Mouse (Mus musculus): ENCODE results near the gene Arhgef10l. TPM values are rescaled to one million over a fixed set of nuclear protein-coding genes. Genes with fewer than 3 reads are reported as not detected.

The Arhgef10l gene
- total RNA-seq, 2 experiments from 2014 or later, result 22.8 to 83.3 TPM

DNA sequence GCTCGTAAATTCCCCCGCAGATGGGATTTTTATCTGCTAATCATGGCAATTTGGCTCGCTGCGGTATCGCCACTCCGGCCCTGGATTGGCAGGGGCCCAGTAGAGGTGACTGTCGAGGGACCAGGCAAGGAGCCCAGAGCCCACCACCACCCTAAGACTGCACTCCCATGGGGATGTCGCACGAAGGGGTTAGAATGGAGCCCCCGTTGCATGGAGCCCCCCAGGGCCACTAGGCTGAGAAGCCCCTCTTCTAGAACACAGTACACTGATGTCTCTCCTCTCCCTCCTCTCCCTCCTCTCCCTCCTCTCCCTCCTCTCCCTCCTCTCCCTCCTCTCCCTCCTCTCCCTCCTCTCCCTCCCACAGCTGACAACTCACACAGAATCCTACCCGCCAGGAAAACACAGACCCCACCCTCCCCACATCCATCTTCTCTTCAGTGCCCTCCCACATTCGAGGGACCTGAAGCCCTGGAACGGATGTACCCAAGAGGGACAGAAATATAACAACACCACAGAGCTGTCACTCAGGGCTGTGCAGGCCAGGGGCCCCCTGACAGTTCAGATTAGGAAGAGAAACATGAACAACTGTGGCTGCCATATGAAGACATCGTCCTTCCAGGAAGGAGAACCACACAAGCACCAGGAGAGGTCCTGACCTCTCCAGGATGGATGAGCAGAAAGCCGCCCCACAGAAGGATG is 185.3 kb downstream of the Arhgef10l start:
- ATAC-seq (ENCODE audit: poor library complexity, severe bottlenecking), result no peak

- ATAC-seq (ENCODE audit: poor library complexity, severe bottlenecking), result no peak
Observed at GRCm38 (mm10) chr4:140475194-140475593, 190.6 kb downstream of the Arhgef10l start.

- no peak for ATAC-seq (ENCODE audit: poor library complexity, severe bottlenecking)
Observed at GRCm38 (mm10) chr4:140469760-140470452, 195.9 kb downstream of the Arhgef10l start.

DNA sequence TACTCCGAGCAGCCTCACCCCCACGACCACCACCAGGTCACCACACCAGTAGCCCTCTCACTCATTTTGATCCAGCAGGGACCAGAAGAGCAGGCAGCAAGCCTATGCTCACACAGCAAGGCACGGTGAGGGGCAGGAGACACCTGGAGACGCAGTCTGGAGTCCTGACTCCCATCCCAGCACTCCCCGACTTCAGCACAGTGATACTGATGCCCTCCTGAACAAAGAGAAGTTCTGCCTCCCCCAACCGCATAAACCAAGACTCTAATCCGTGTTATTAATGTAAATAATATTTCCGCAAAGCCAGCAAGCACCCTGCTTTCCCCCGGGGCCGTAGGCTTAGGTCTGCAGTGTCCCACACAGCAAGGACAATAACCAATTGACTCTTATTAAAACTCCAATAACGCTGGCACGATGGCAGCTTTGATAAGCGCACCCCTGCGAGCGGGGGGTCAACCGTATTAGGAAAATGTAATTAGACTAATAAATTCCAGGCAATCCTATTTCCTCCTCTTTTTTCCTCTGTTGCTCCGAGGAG is 198.5 kb downstream of the Arhgef10l start:
- ATAC-seq (ENCODE audit: poor library complexity, severe bottlenecking), result no peak

Other genes starting within 250 kb of the Arhgef10l start
- gene Rcc2, start 34.5 kb upstream of the Arhgef10l start, total RNA-seq (2015), result 30.3 and 37.4 TPM in 2 replicates
- 50.8 and 57.3 TPM in 2 replicates for gene Rcc2, start 34.5 kb upstream of the Arhgef10l start, total RNA-seq (2017)
- not detected in 2 replicates for gene Padi6, start 76.6 kb upstream of the Arhgef10l start, total RNA-seq (2015)
- gene Padi6, start 76.6 kb upstream of the Arhgef10l start, total RNA-seq (2017), result not detected in 2 replicates
- 54.2 and 58.1 TPM in 2 replicates for gene Padi4, start 108.2 kb upstream of the Arhgef10l start, total RNA-seq (2015)
- 60.7 and 63.3 TPM in 2 replicates for gene Padi4, start 108.2 kb upstream of the Arhgef10l start, total RNA-seq (2017)
- gene Padi3, start 144.6 kb upstream of the Arhgef10l start, total RNA-seq (2015), result 0.27 and 0.51 TPM in 2 replicates
- 0.26 TPM in 1 of 2 replicates, not detected in the other for gene Padi3, start 144.6 kb upstream of the Arhgef10l start, total RNA-seq (2017)
- gene Padi1, start 179.8 kb upstream of the Arhgef10l start, total RNA-seq (2015), result not detected in 2 replicates
- not detected in 2 replicates for gene Padi1, start 179.8 kb upstream of the Arhgef10l start, total RNA-seq (2017)
- 53.2 and 54.0 TPM in 2 replicates for gene Padi2, start 240.3 kb upstream of the Arhgef10l start, total RNA-seq (2015)
- gene Padi2, start 240.3 kb upstream of the Arhgef10l start, total RNA-seq (2017), result 53.5 and 56.7 TPM in 2 replicates